Mouse (Mus musculus): Measurements from ENCODE around the gene Col4a3. TPM values are rescaled to one million over a fixed set of nuclear protein-coding genes. Genes with fewer than 3 reads are reported as not detected.
A peak's percentile ranks its signal among the peaks of the same experiment; 100 is the strongest.

The Col4a3 gene
- polyA plus RNA-seq (2014; fragmentation: Nextera tagmentation; extraction: Ambion mirVana), result 0.14 and 0.22 TPM in 2 replicates

GRCm38 (mm10) chr1:82586713-82587399 lies at the start of gene Col4a3, which contains the start of gene Col4a4:
Gene Col4a3, plus strand, starts transcription at chr1:82586921.
Gene Col4a4, minus strand, starts transcription at chr1:82586849.
- peak within 1 kb of the TSS; percentile 61 for H3K4me2 ChIP-seq
- no peaks in the 10 kb centered on the region for H3K4me1 ChIP-seq (replicated peaks; ENCODE audit: control insufficient read depth, insufficient read depth, low read length)
- H3K36me3 ChIP-seq (ENCODE audit: control insufficient read depth, insufficient read depth, low read length), result no peaks in the 10 kb centered on the region
- H3K4me3 ChIP-seq (ENCODE audit: low read depth, low read length), result peak within 1 kb of the TSS; percentile 29
- no peak within 1 kb of the TSS for H3K27ac ChIP-seq (ENCODE audit: low read depth, low read length)
- DNase-seq (ENCODE audit: low spot score), result peak; percentile 39
- no peak within 1 kb of the TSS for H3K9ac ChIP-seq (ENCODE audit: low read depth, low read length)
- peaks cover 18% of the 10 kb centered on the region for H3K27me3 ChIP-seq (replicated peaks; ENCODE audit: control insufficient read depth, insufficient read depth, low read length)
- H3K9me3 ChIP-seq (ENCODE audit: control insufficient read depth, low read length), result no peaks in the 10 kb centered on the region
- no peak for ATAC-seq (replicated peaks; ENCODE audit: low FRiP score)
- 9% methylated on average over 34 of the region's 34 CpGs for WGBS

- H3K27me3 ChIP-seq (replicated peaks; ENCODE audit: control insufficient read depth, insufficient read depth, low read length), result no peaks in the 10 kb centered on the region
- no peaks in the 10 kb centered on the region for H3K9me3 ChIP-seq (ENCODE audit: control insufficient read depth, low read length)
- ATAC-seq (replicated peaks; ENCODE audit: low FRiP score), result no peak
- WGBS, result 64% methylated on average over 3 of the region's 3 CpGs
- H3K27ac ChIP-seq (ENCODE audit: low read depth, low read length), result no peak overlapping the region
- no peaks in the 10 kb centered on the region for H3K36me3 ChIP-seq (ENCODE audit: control insufficient read depth, insufficient read depth, low read length)
- H3K4me1 ChIP-seq (replicated peaks; ENCODE audit: control insufficient read depth, insufficient read depth, low read length), result no peaks in the 10 kb centered on the region
- no peak overlapping the region for H3K4me2 ChIP-seq
- DNase-seq (ENCODE audit: low spot score), result no peak
- H3K4me3 ChIP-seq (ENCODE audit: low read depth, low read length), result no peak overlapping the region
- no peak overlapping the region for H3K9ac ChIP-seq (ENCODE audit: low read depth, low read length)
These were observed 48.9 kb upstream of the Col4a3 start for GRCm38 (mm10) chr1:82537848-82538247.

- Histone ChIP-seq H3K9ac (ENCODE audit: low read depth, low read length) (no peak overlapping the region), H3K4me3 (ENCODE audit: low read depth, low read length) (no peak overlapping the region), H3K4me2 (no peak overlapping the region), H3K27me3 (replicated peaks; ENCODE audit: control insufficient read depth, insufficient read depth, low read length) (no peaks in the 10 kb centered on the region), H3K9me3 (ENCODE audit: control insufficient read depth, low read length) (no peaks in the 10 kb centered on the region), H3K4me1 (replicated peaks; ENCODE audit: control insufficient read depth, insufficient read depth, low read length) (no peaks in the 10 kb centered on the region), H3K27ac (ENCODE audit: low read depth, low read length) (no peak overlapping the region), H3K36me3 (ENCODE audit: control insufficient read depth, insufficient read depth, low read length) (no peaks in the 10 kb centered on the region)
- WGBS, result 74% methylated on average over 5 of the region's 5 CpGs
- ATAC-seq (replicated peaks; ENCODE audit: low FRiP score) (no peak), DNase-seq (ENCODE audit: low spot score) (no peak)
These were observed 46.7 kb upstream of the Col4a3 start for GRCm38 (mm10) chr1:82540056-82540455.

- no peaks in the 10 kb centered on the region for H3K9me3 ChIP-seq (ENCODE audit: control insufficient read depth, low read length)
- no peak overlapping the region for H3K4me2 ChIP-seq
- ATAC-seq (replicated peaks; ENCODE audit: low FRiP score) (no peak), DNase-seq (ENCODE audit: low spot score) (no peak)
- H3K36me3 ChIP-seq (ENCODE audit: control insufficient read depth, insufficient read depth, low read length), result no peaks in the 10 kb centered on the region
- H3K27ac ChIP-seq (ENCODE audit: low read depth, low read length), result no peak overlapping the region
- H3K9ac ChIP-seq (ENCODE audit: low read depth, low read length), result no peak overlapping the region
- H3K4me3 ChIP-seq (ENCODE audit: low read depth, low read length), result no peak overlapping the region
- H3K27me3 ChIP-seq (replicated peaks; ENCODE audit: control insufficient read depth, insufficient read depth, low read length), result no peaks in the 10 kb centered on the region
- WGBS, result 93% methylated on average over 2 of the region's 2 CpGs
- H3K4me1 ChIP-seq (replicated peaks; ENCODE audit: control insufficient read depth, insufficient read depth, low read length), result no peaks in the 10 kb centered on the region
These were observed 42.8 kb upstream of the Col4a3 start for GRCm38 (mm10) chr1:82543934-82544333.

- Histone ChIP-seq H3K27me3 (replicated peaks; ENCODE audit: control insufficient read depth, insufficient read depth, low read length) (no peaks in the 10 kb centered on the region), H3K36me3 (ENCODE audit: control insufficient read depth, insufficient read depth, low read length) (no peaks in the 10 kb centered on the region), H3K9ac (ENCODE audit: low read depth, low read length) (no peak overlapping the region), H3K4me3 (ENCODE audit: low read depth, low read length) (no peak overlapping the region), H3K4me1 (replicated peaks; ENCODE audit: control insufficient read depth, insufficient read depth, low read length) (no peaks in the 10 kb centered on the region), H3K27ac (ENCODE audit: low read depth, low read length) (no peak overlapping the region), H3K9me3 (ENCODE audit: control insufficient read depth, low read length) (no peaks in the 10 kb centered on the region), H3K4me2 (no peak overlapping the region)
- ATAC-seq (replicated peaks; ENCODE audit: low FRiP score), result no peak
- DNase-seq (ENCODE audit: low spot score), result no peak
- 74% methylated on average over 6 of the region's 6 CpGs for WGBS
These were observed 42.1 kb upstream of the Col4a3 start for GRCm38 (mm10) chr1:82544419-82545185.

GRCm38 (mm10) chr1:82545199-82545960 lies 41.3 kb upstream of the Col4a3 start:
- WGBS, result 76% methylated on average over 8 of the region's 8 CpGs
- ATAC-seq (replicated peaks; ENCODE audit: low FRiP score) (no peak), DNase-seq (ENCODE audit: low spot score) (no peak)
- Histone ChIP-seq H3K27me3 (replicated peaks; ENCODE audit: control insufficient read depth, insufficient read depth, low read length) (no peaks in the 10 kb centered on the region), H3K4me2 (no peak overlapping the region), H3K4me1 (replicated peaks; ENCODE audit: control insufficient read depth, insufficient read depth, low read length) (no peaks in the 10 kb centered on the region), H3K9me3 (ENCODE audit: control insufficient read depth, low read length) (no peaks in the 10 kb centered on the region), H3K9ac (ENCODE audit: low read depth, low read length) (no peak overlapping the region), H3K36me3 (ENCODE audit: control insufficient read depth, insufficient read depth, low read length) (no peaks in the 10 kb centered on the region), H3K4me3 (ENCODE audit: low read depth, low read length) (no peak overlapping the region), H3K27ac (ENCODE audit: low read depth, low read length) (no peak overlapping the region)

- Histone ChIP-seq H3K4me2 (no peak overlapping the region), H3K4me1 (replicated peaks; ENCODE audit: control insufficient read depth, insufficient read depth, low read length) (no peaks in the 10 kb centered on the region), H3K9ac (ENCODE audit: low read depth, low read length) (no peak overlapping the region), H3K27me3 (replicated peaks; ENCODE audit: control insufficient read depth, insufficient read depth, low read length) (no peaks in the 10 kb centered on the region), H3K4me3 (ENCODE audit: low read depth, low read length) (no peak overlapping the region), H3K9me3 (ENCODE audit: control insufficient read depth, low read length) (no peaks in the 10 kb centered on the region), H3K27ac (ENCODE audit: low read depth, low read length) (no peak overlapping the region), H3K36me3 (ENCODE audit: control insufficient read depth, insufficient read depth, low read length) (no peaks in the 10 kb centered on the region)
- 32% methylated on average over 6 of the region's 6 CpGs for WGBS
- ATAC-seq (replicated peaks; ENCODE audit: low FRiP score) (peak; percentile 69), DNase-seq (ENCODE audit: low spot score) (peak; percentile 41)
These were observed 32.3 kb upstream of the Col4a3 start for GRCm38 (mm10) chr1:82554443-82554850.

- Histone ChIP-seq H3K4me2 (no peak overlapping the region), H3K9me3 (ENCODE audit: control insufficient read depth, low read length) (no peaks in the 10 kb centered on the region), H3K27me3 (replicated peaks; ENCODE audit: control insufficient read depth, insufficient read depth, low read length) (no peaks in the 10 kb centered on the region), H3K27ac (ENCODE audit: low read depth, low read length) (no peak overlapping the region), H3K9ac (ENCODE audit: low read depth, low read length) (no peak overlapping the region), H3K4me1 (replicated peaks; ENCODE audit: control insufficient read depth, insufficient read depth, low read length) (no peaks in the 10 kb centered on the region), H3K4me3 (ENCODE audit: low read depth, low read length) (no peak overlapping the region), H3K36me3 (ENCODE audit: control insufficient read depth, insufficient read depth, low read length) (no peaks in the 10 kb centered on the region)
- DNase-seq (ENCODE audit: low spot score) (no peak), ATAC-seq (replicated peaks; ENCODE audit: low FRiP score) (peak; percentile 36; the same call in 1 of the 2 replicates)
- WGBS, result 46% methylated on average over 5 of the region's 5 CpGs
These were observed 31.8 kb upstream of the Col4a3 start for GRCm38 (mm10) chr1:82554889-82555288.
